Mouse (Mus musculus) hindbrain, embryonic 14.5 days (tissue): ENCODE measurements around the gene Rmnd5a. TPM values are rescaled to one million over a fixed set of nuclear protein-coding genes. Genes with fewer than 3 reads are reported as not detected.
A peak's percentile ranks its signal among the peaks of the same experiment; 100 is the strongest.
"Not testable (repeated sequence)": the region's sequence is repeated elsewhere in the genome, so short reads cannot be mapped to it uniquely, and the experiment has no call there.

Source experiments
- ATAC-seq: fragments of 200-750 bp; cut with Nextera tagmentation; 2 replicates; pipeline ENCODE4 v1.8.0; 2017; ENCODE audit warnings: moderate number of reproducible peaks, mild to moderate bottlenecking, moderate TSS enrichment, moderate library complexity; ENCODE audit not compliant: low FRiP score
- DNase-seq: peaks from one replicate; pipeline ENCODE4 v3.0.0-alpha.2; 2015; ENCODE audit warnings: low spot score
- H3K27ac ChIP-seq: fragments of 300-500 bp; sonication (generic); 2 replicates; pipeline ENCODE4 v1.5.1; 2014; ENCODE audit warnings: mild to moderate bottlenecking, moderate library complexity
- H3K27me3 ChIP-seq: fragments of 300-500 bp; sonication (generic); 2 replicates; pipeline ENCODE4 v1.6.1; 2014; ENCODE audit warnings: mild to moderate bottlenecking, low read length, mixed read lengths; ENCODE audit not compliant: control insufficient read depth, insufficient read depth
- H3K36me3 ChIP-seq: fragments of 300-500 bp; sonication (generic); replicated peaks from 2 replicates; pipeline ENCODE4 v1.6.1; 2014; ENCODE audit not compliant: control insufficient read depth, insufficient read depth
- H3K4me1 ChIP-seq: fragments of 300-500 bp; sonication (generic); replicated peaks from 2 replicates; pipeline ENCODE4 v1.6.1; 2014; ENCODE audit warnings: antibody characterized with exemption, low read length, mixed read lengths; ENCODE audit not compliant: control insufficient read depth, insufficient read depth
- H3K4me2 ChIP-seq: fragments of 300-500 bp; sonication (generic); replicated peaks from 2 replicates; pipeline ENCODE4 v1.6.1; 2014; ENCODE audit warnings: mild to moderate bottlenecking, moderate library complexity
- H3K4me3 ChIP-seq: fragments of 300-500 bp; sonication (generic); replicated peaks from 2 replicates; pipeline ENCODE4 v1.5.1; 2014; ENCODE audit warnings: mild to moderate bottlenecking, low read length
- H3K9ac ChIP-seq: fragments of 300-500 bp; sonication (generic); 2 replicates; pipeline ENCODE4 v1.6.1; 2014
- H3K9me3 ChIP-seq: fragments of 300-500 bp; sonication (generic); 2 replicates; pipeline ENCODE4 v1.6.1; 2016; ENCODE audit warnings: low read length; ENCODE audit not compliant: control insufficient read depth
- WGBS: fragments of 180-500 bp; shearing (Covaris S2); extraction: QIAGEN DNeasy Blood & Tissue Kit; methylation state at CpG from one replicate; pipeline ENCODE4 v1.1.7; 2014; 5-methylcytosine and 5-hydroxymethylcytosine counted together
- polyA plus RNA-seq: library from polyadenylated mRNA; unstranded; fragments of >200 nt; fragmentation: Nextera tagmentation; extraction: Ambion mirVana; gene quantifications from 2 replicates; pipeline ENCODE4 v1.2.1, GENCODE M21; 2014

The Rmnd5a gene
- 5.8 TPM in 2 replicates for polyA plus RNA-seq

DNA sequence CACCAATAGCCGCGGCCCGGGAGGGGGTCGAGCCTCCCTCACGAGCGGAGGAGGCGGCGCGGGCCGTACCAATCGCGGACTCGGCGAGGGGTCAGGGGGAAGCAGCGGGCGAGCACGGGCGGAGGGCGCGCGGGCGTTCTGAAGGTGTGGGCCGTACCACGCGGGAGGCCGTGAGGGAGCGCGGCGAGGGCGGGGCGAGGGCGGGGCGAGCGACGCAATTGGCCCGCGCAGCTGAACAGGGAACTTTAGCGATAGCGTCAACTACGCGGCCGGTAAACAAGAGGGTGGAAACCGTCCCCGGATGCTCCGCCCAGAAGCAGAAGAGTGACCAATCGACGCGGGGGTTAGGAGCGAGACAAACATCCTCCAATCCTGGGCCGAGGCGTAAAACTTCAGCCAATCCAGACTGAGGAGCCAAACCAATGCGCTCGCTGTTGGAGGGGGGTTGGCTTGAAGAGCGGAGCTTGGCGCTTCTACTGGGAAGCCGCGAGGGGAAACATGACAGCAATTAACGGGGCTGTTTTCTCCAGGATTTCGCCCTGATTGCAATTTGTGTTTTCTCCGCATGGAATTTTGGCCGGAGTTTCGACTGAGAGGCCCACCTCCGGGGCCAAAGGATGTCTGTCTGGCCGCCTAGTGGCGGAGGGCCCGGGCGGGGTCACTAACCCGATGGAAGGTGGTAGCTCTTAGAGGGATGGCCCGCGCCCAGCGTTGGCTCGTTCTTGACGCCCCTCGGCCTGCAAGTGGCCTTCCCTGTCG is at the start of gene Rmnd5a:
Rmnd5a (minus strand) TSS at position 146 of the 759 bp plus-strand sequence.
- peak within 1 kb of the TSS; percentile 90 for H3K9ac ChIP-seq
- peak within 1 kb of the TSS; percentile 97 for H3K27ac ChIP-seq
- H3K27me3 ChIP-seq, result no peaks in the 10 kb centered on the region
- no peaks in the 10 kb centered on the region for H3K9me3 ChIP-seq
- H3K4me3 ChIP-seq, result peak within 1 kb of the TSS; percentile 93
- no peaks in the 10 kb centered on the region for H3K36me3 ChIP-seq
- H3K4me1 ChIP-seq, result peaks cover 31% of the 10 kb centered on the region
- peak within 1 kb of the TSS; percentile 92 for H3K4me2 ChIP-seq
- peak; percentile 99 for ATAC-seq
- peak; percentile 96 for DNase-seq
- WGBS, result under 1% methylated on average over 74 of the region's 75 CpGs

DNA sequence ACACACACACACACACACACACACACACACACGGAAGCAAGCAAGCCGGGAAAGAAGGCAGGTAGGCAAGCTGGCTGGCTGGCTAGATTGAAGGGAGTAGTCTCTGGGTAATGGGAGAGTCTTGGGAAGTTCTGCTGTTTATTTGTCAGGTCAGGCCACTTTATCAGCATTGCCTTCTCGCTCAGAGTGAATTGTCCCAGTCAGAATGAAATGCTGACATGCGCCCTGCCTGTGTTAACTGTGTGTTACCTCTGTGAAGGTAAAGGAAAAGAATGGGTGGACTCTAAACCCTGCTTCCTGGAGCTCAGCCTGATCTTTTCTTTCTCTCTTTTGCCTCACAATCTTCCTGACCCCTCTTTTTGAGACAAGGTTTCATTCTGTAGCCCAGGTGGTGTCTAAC is 47.5 kb upstream of the Rmnd5a start:
- H3K4me2 ChIP-seq, result no peak overlapping the region
- H3K27ac ChIP-seq, result no peak overlapping the region
- no peak overlapping the region for H3K4me3 ChIP-seq
- no peaks in the 10 kb centered on the region for H3K9me3 ChIP-seq
- ATAC-seq, result no peak
- no peak overlapping the region for H3K9ac ChIP-seq
- 54% methylated on average over 4 of the region's 4 CpGs for WGBS
- DNase-seq, result no peak
- no peaks in the 10 kb centered on the region for H3K27me3 ChIP-seq
- no peaks in the 10 kb centered on the region for H3K4me1 ChIP-seq
- H3K36me3 ChIP-seq, result no peaks in the 10 kb centered on the region

DNA sequence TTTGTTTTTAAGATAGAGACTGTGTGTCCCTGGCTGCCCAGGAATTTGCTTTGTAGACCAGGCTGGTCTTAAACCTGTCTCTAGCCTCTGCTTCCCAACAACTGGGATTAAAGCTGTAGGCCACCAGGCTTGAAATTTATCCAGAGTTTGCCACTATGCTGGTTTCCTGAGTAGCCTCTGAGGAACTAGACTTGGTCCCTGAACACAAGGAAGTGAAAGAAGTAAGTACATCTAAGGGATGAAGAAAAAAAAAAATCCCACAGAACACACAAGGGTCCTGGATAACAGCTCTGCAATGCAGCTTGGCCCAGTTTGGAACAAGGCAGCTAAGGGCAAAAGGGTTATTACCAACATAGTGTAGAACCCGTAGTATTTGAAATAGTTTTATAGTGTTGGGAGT is 46.4 kb upstream of the Rmnd5a start:
- H3K4me3 ChIP-seq, result no peak overlapping the region
- no peaks in the 10 kb centered on the region for H3K36me3 ChIP-seq
- DNase-seq (no peak), ATAC-seq (no peak)
- no peaks in the 10 kb centered on the region for H3K27me3 ChIP-seq
- H3K4me2 ChIP-seq, result no peak overlapping the region
- H3K9me3 ChIP-seq, result no peaks in the 10 kb centered on the region
- no peak overlapping the region for H3K9ac ChIP-seq
- no peaks in the 10 kb centered on the region for H3K4me1 ChIP-seq
- WGBS, result 72% methylated on average over 1 of the region's 1 CpGs
- H3K27ac ChIP-seq, result no peak overlapping the region

DNA sequence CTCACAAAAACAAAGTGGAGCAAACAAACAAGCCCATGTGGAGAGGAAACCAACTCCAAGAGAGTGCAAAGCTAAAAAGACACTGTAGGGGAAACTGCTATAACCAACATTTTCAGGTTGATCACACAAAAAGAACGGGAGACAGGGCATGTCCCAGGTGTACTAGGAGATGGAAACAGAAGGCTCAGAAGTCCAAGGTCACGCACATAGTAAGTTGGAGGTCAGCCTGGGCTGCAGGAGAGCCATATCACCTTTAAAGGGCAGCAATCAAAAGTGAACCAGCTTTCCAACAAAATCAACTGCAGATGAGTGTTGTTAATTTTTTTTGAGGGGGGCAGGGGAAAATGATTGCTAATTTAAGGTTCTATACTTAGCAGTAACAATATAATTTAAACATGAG is 45.8 kb upstream of the Rmnd5a start:
- Histone ChIP-seq H3K4me1 (no peaks in the 10 kb centered on the region), H3K4me3 (no peak overlapping the region), H3K4me2 (no peak overlapping the region), H3K9ac (no peak overlapping the region), H3K27ac (no peak overlapping the region), H3K9me3 (no peaks in the 10 kb centered on the region), H3K27me3 (no peaks in the 10 kb centered on the region), H3K36me3 (no peaks in the 10 kb centered on the region)
- 76% methylated on average over 2 of the region's 2 CpGs for WGBS
- ATAC-seq (no peak), DNase-seq (no peak)

DNA sequence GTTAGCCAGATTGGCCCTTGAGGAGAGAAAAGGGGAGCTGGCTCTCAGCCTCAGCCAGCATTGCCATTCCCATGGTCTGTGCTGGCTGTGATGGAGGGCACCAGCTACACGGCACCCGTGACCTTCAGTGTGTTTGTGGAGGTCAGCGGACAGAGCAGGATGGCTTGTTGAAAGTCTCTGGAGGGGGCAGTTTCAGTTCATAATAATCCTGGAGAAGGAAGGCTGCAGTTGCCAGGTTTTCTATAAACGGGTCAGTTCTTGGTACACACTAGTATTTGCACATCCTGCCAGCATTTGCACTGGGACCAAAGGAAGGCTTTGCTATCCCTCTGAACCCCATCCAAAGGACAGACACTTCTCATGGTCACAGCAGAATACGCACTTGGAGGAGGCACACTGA is 44.8 kb upstream of the Rmnd5a start:
- ATAC-seq, result no peak
- Histone ChIP-seq H3K9me3 (no peaks in the 10 kb centered on the region), H3K4me3 (no peak overlapping the region), H3K27ac (no peak overlapping the region), H3K36me3 (no peaks in the 10 kb centered on the region), H3K4me1 (no peaks in the 10 kb centered on the region), H3K4me2 (no peak overlapping the region), H3K27me3 (no peaks in the 10 kb centered on the region), H3K9ac (no peak overlapping the region)
- WGBS, result 81% methylated on average over 5 of the region's 5 CpGs
- DNase-seq, result no peak

DNA sequence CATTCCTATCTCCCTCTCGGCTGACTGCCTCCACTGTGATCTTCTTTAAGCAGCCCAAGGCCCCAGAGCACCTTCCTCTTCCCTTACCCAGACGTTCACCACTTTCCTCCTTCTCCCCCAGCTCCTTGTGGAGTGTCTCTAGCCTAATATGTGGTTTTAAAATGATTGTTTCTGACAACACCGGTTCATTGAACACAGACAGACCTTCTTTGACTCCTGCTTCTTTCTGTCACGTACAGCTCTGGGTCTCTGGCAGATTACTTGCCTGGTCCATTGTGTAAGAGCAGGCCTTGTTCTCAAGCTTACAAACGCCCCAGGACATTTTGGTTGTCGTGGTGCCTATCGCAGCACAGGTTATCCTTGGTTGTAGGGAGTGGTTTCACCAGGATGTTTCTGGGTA is 40.7 kb upstream of the Rmnd5a start:
- DNase-seq, result no peak
- Histone ChIP-seq H3K9ac (no peak overlapping the region), H3K4me1 (no peaks in the 10 kb centered on the region), H3K9me3 (no peaks in the 10 kb centered on the region), H3K27ac (no peak overlapping the region), H3K4me3 (no peak overlapping the region), H3K27me3 (no peaks in the 10 kb centered on the region), H3K4me2 (no peak overlapping the region), H3K36me3 (no peaks in the 10 kb centered on the region)
- WGBS, result 53% methylated on average over 7 of the region's 7 CpGs
- no peak for ATAC-seq

DNA sequence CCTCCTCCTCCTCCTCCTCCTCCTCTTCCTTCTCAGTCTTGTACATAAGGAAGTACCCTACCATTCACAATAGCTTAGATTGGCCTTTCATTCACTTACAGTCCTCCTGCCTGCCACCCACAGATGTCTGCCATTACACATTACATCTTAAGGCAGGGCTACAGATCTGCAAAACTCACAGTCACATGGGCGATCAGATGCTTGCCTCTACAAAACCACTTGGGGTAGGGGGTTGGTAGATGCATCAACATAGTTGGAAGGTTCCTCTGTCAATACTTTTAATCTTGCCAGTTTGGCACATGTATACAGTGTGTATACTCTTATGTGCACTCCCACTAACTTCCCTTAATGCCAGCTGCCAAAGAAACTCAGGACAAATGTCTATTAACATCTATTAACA is 39.7 kb upstream of the Rmnd5a start:
- Histone ChIP-seq H3K27me3 (no peaks in the 10 kb centered on the region), H3K9ac (no peak overlapping the region), H3K4me1 (no peaks in the 10 kb centered on the region), H3K36me3 (no peaks in the 10 kb centered on the region), H3K4me3 (no peak overlapping the region), H3K9me3 (no peaks in the 10 kb centered on the region), H3K4me2 (no peak overlapping the region), H3K27ac (no peak overlapping the region)
- DNase-seq, result no peak
- ATAC-seq, result no peak
- WGBS, result 91% methylated on average over 1 of the region's 1 CpGs

DNA sequence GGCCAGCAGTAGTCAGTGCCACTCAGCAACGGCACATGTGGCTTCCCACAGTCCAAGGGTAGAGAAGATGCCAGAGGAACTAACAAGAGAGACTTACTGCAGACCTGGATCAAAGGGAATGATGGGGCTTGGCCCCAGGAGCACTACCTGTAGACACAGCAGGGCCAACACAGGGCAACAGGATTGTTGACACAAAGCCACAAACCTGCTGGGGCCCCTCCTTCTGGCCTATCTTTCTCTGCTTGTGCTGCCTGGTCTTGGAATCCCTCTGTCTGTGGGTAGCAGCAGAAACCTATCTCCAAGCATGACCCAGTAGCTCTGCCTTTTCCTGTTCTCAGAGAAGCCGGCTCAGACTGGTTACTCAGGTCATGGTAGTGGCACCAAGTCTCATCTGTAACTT is 39.2 kb upstream of the Rmnd5a start:
- not testable (repeated sequence) for H3K4me1 ChIP-seq, DNase-seq, H3K27ac ChIP-seq, H3K9me3 ChIP-seq, H3K4me2 ChIP-seq, H3K36me3 ChIP-seq, H3K4me3 ChIP-seq, H3K9ac ChIP-seq, H3K27me3 ChIP-seq, ATAC-seq
- 85% methylated on average over 2 of the region's 2 CpGs for WGBS

DNA sequence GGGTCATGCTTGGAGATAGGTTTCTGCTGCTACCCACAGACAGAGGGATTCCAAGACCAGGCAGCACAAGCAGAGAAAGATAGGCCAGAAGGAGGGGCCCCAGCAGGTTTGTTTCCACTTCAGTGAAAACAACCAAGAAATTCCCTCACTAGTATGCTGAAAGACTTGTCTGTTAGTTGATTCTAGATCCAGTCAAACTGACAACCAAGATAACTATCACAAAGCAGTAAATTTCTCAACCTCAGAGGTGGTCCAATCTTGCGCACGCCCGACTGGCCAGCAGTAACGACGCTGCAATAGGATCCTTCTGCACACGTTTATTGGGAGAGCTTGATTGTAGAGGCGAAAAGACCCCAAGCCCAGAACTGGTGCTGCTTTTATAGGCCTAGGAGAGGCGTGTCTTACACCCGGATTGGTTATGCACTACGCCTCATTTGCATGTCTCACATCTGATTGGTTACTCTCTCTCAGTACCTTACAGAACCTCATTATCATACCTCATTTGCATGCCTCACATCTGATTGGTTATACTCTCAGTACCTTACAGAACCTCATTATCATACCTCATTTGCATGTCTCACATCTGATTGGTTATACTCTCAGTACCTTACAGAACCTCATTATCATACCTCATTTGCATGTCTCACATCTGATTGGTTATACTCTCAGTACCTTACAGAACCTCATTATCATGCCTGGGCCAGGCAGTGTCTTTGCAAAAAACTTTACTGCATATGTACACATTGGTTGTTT is 38.6 kb upstream of the Rmnd5a start:
- 94% methylated on average over 8 of the region's 10 CpGs for WGBS
- H3K9me3 ChIP-seq, H3K27me3 ChIP-seq, H3K4me3 ChIP-seq, ATAC-seq, H3K9ac ChIP-seq, H3K36me3 ChIP-seq, H3K27ac ChIP-seq, DNase-seq, H3K4me1 ChIP-seq, H3K4me2 ChIP-seq: not testable (repeated sequence)
